Mouse (Mus musculus): ENCODE measurements at regions not wholly inside any gene's neighbourhood (a gene's known extent, or its start where the extent isn't known, plus 50 kb on each side); places are given as distances from the start of the nearest gene placed in this dataset.
"Not testable (repeated sequence)": the region's sequence is repeated elsewhere in the genome, so short reads cannot be mapped to it uniquely, and the experiment has no call there.

DNA sequence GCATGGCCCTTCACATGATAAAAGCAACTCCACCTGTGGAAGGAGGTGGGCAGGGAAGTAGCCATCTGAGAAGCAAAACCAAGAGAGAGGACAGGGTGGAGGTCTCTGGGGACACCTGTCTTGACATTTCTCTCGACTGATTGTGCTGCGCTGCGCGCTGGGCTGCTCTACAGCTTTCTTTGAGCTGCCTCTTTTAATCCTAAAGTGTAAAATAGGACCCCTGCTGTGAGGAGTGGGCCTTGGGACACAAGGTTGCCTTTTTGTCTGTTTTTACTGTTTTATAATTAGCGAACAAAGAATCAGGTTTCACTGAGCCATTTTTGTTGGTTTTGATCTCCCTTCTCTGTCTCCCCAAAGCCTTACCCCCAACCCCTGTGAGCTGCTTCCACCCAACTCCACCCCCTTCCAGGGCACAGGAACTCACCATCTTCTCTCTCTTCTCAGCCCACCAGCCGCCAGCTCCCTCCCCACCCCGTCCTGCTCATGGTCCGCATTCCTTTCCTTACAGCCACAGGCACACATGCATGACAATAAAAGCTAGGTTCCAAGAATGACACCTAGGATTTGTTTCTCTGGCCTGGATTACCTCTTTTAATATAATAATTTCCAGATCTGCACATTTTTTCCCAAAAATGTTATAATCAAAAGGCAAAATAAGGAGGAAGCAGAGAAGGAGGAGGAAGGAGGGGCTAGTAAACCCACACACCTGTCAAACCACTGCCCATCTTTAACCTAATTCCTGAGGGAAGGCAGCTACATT lies 57.3 kb downstream of the Cbln4 start:
- no peak for DNase-seq (ENCODE audit: low read depth, low spot score)

DNA sequence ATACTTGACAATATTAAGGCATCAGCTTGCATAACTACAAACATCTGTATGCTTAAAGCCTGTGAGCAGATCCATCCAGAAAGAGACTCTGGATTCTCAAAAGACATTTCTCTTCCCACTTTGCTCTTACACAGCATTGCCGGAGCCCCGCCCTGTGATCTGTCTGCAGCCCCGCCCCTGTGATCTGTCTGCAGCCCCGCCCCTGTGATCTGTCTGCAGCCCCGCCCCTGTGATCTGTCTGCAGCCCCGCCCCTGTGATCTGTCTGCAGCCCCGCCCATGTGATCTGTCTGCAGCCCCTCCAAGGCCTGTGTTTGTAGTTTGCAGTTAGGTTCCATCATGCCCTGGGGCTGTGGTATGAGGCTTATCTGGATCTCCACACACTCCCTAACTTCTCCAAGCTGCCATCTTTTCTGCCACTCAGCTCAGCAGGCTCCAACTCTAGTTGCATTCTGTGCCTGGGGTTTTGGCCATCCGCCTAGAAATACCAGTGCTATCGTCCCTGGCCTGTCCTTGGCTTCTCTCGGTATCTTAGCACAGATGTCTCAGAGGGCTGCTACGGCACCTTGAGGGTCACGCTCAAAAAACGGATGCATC lies 73.9 kb downstream of the Cbln4 start:
- no peak for DNase-seq (ENCODE audit: low read depth, low spot score)

DNA sequence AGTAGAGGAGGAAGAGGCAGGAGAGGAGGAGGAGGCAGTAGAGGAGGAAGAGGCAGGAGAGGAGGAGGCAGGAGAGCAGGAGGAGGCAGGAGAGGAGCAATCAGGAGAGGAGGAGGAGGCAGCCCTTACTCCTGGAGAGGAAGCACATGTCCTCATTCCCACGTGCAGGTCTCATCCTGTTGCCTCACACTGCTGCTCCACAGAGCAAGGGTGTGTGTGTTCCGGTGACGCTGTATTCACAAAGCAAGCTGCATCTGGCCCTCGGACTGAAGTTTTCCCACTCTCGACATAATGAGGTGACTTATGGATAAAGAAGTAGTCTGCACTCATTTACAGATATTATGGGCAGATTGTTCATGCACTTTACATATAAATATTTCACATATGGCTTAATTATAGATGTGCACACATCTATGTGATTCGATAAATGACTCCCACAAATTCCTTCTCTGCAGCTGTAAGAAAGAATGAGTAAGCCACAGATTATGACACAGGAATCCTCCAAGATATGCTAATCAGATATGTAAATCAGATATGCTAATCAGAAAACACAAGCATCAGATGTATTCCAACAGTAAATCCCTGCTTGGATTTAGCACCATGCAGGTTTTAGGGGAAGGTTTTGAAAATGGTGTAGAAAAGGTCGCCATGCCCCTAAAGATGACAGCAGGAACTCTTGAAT lies 96.6 kb downstream of the Cbln4 start:
- no peak for DNase-seq (ENCODE audit: low read depth, low spot score)

DNA sequence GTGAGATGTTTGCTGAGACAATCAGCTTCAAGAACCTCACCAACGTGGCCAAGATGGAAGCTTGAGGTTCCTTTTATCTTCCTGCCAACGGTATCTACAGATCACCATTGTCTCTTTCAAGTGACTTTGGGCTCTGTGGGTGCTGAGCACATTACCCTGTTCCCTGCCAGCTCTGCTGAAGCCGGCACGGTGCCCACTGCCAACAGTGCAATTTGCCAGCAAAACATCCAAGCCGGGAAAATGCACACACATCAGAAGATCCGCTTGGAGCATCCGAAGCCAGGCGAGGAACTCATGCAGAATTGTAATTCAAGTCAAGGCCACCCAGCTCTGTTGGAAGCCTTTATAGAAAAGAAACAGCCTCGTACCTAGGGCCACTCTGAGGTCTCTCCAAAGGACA lies 100.6 kb downstream of the Cbln4 start:
- DNase-seq (ENCODE audit: low read depth, low spot score), result no peak

DNA sequence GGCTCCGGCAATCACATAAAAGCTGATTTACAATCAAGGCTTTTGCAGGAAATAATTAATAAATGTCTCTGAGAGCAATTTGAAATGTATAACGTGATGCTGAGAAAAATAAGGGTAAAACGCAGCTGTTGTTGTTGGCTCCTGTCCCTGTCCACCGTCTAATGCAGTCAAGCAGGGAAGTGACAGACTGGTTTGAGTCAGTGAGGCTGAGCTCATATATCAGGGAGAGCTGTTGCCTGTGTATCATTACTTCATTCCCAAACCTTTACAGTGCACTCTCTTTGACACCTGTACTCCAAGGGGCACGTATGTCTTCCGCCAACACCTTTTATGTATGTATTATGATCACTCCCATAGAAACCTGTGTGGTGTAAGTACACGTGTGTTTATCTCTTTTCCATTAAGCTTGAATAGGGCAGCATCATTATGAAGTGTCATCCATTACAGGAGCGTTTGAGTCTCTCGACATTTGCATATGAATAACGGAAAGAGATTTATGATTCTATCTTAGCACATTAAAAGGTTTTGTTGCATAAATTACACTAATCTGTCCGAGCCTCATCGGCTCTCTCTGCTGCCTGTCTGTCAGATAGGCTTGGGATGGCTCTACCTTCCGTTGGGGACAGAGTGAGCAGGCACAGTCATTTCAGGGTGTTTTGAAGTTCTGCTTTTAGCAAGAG lies 107.5 kb downstream of the Cbln4 start:
- DNase-seq (ENCODE audit: low read depth, low spot score), result no peak

DNA sequence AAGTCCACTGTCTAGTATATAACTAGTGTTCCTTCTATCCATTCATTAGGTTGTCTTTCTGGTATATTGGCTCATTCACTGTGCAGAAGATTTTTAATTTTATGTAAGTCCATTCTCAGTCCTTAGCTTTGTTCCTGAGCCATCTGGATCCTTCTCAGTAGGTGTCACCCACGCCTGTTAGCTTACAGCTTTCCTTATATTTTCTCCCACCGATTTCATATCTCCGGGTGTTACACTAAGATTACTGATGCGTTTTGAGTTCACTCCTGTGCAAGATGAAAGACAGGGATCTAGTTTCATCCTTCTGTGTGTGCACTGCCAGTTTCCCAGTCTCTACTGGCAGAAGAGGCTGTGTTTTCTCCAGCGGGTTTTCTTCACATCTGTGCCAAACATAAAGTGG lies 122.3 kb downstream of the Cbln4 start:
- DNase-seq (ENCODE audit: low read depth, low spot score), result no peak

DNA sequence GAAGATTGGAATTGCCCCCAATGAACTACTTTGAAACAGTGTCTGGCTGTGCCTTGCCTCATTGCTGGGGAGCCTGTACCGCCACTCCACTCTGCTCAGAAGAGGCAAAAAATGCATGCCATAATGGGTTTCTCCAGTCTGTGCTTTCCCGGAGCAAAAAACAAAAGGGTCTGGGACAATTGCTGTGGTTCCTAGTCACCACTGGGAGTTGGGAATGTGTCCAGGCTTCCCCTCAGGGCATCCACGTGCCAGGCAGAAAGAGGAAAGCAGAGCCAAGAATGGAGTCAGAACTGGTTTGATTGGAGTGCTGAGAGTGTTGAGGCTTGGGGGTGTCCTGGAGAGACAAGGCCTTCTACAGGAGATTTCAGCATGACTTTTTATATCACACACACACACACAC lies 156.0 kb downstream of the Cbln4 start:
- DNase-seq (ENCODE audit: low read depth, low spot score), result no peak

DNA sequence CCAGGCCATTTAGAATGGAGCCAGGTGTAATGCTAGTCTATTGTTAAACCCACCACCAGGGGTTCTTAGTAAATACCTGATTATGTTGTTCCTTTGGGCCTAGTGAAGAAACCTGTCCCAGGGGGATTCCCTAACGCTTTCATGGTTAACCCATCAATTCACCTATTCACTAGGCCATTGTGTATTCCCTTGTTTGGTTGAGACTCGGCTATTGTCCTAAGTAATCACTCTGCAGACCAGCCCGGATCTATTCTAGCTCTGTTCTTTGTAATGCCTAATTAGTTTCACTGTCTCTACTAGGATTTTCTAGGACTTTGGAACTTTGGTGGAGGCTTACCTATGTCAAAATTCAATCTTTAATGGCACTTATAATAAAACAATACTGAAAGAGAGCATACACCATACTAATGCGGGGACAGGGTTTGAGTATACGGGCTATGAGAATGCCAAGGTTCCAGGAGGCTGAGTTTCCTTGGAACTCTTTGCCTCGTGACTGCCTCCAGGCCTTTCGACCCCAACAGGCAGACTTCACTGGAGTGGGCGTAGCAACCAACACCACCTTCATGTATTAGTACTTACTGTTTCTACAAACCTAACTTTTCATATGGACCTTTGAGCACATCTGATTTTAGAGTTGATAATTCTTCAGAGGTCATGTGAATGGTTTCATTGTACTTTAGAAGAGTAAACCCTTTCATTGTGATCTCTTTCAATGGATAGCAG lies 163.9 kb downstream of the Cbln4 start:
- not testable (repeated sequence) for DNase-seq (ENCODE audit: low read depth, low spot score)

DNA sequence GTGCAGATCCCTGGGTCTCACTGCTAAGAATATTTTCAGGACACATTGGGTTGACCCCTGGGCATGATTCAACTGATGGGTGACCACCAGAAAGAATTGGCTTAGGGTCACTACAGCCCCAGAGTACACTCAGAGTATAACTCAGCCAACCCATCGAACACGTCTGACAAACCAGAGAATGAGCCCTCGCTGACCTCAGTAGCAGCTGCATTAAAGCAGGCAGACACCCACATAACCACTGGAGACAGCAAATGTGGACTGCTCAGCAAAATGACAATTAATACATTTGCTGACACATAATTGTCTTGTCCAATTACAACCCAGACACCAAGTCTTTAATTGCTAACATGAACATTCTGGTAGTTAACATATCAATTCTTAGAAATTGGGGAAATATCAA lies 175.7 kb downstream of the Cbln4 start:
- no peak for DNase-seq (ENCODE audit: low read depth, low spot score)

DNA sequence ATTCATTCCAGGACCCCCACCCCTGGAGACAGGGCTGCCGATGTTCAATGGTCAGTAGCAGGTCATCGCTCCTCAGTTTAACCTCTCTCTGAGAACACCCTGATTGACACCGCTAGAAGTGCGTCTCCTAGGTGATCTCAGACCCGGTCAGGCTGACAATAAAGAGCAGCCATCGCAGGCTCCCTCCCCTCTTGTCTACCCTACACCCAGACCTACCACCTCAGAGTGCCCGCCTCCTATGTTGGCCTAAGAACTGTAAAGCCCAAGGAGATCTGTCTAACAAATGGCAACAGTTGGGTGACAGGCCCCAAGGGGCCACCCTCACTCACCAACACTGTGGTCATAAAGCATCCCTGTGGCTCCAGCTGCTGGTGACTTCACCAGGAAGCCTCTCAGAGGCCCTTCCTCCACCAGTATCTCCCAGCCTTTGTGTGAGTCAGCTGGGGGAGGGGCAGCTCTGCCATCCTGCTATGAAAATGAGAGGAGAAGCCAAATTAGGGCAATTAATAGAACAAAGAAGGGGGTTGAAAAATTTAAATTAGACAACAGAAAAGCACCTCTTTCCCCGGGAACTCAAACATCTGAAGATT lies 178.8 kb downstream of the Cbln4 start:
- DNase-seq (ENCODE audit: low read depth, low spot score), result no peak

DNA sequence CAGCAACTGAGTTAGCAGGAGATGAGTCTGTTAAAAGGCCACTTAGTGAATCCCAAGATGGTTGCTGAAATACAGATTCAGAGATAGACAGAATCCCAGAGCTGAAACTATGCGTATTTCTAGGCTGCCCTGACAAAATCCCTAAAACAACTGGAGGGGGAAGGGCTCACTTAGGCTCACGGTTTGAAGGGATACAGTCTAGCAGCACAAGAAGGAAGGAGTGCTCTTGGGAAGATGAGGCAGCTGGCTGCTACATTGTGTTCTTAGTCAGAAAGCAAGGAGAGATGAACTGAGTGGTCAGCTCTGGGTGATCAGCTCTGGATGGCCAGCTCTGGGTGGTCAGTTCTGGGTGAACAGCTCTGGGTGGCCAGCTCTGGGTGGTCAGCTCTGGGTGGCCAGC lies 180.6 kb downstream of the Cbln4 start:
- no peak for DNase-seq (ENCODE audit: low read depth, low spot score)

DNA sequence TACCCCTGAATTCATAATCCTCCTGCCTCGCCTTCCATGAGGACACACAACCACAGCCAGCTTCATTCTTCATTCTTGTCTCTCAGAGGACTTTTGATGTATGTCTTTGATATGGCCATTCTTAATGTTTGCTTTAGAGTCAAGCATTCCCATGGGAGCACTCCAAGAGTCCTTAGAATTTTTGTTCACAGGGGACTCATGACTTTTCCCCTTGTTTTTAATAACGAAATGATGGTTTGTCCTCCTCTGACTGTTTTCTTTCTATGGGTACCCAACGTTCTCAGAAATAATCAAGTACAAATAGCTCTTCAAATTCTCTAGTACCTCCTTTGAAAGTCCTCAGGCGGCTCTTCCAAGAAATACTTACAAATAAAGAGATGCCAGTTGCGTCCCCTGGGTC lies 184.4 kb downstream of the Cbln4 start:
- no peak for DNase-seq (ENCODE audit: low read depth, low spot score)

DNA sequence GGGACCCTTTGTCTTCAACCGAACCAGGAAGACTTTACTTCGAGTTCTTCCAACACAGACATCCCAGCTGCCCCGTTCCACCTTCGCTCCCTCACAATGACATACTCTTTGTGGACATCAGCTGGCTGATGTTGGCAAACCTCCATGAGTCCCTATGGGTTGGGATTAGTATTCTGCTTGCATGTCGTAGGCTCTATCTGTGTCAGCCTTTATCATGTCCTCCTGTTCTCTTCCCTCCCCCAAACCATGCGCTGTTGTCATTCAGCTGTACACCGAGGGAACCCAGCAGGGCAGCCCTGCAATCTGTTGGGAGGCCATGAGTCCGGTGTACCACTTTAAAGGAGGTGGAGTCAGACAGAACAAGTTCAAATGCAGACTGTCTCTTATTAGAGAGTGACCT lies 186.8 kb downstream of the Cbln4 start:
- DNase-seq (ENCODE audit: low read depth, low spot score), result no peak

DNA sequence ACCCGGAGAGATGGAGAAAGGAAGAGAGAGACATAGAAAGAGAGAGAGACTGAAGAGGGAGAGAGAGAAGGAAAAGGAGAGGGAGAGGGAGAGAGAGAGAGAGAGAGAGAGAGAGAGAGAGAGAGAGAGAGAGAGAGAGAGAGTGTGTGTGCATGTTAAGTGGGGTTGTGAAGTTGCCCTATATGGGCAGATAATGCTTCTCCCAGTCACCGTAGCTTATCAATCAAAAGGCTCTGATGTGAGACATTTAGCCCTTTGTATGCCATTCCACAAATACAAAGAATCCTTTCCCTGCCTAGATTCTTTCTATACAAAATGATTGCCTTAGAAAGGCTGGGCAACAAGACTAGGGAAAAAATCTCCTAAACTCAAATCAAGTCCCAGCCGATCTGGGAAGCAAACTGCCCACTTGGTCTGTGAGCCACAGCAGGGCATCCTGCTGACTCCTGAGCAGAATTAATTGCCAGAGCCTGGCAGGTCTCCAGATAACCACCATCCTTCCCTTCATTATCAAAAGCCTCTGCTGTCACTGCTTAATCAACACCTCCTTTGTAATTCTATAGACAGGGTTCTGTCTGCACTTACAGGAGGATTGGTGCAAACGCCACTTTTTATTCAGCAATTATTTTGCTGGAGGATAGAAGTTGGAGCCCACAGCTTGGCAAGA lies 196.3 kb downstream of the Cbln4 start:
- DNase-seq (ENCODE audit: low read depth, low spot score), result no peak

DNA sequence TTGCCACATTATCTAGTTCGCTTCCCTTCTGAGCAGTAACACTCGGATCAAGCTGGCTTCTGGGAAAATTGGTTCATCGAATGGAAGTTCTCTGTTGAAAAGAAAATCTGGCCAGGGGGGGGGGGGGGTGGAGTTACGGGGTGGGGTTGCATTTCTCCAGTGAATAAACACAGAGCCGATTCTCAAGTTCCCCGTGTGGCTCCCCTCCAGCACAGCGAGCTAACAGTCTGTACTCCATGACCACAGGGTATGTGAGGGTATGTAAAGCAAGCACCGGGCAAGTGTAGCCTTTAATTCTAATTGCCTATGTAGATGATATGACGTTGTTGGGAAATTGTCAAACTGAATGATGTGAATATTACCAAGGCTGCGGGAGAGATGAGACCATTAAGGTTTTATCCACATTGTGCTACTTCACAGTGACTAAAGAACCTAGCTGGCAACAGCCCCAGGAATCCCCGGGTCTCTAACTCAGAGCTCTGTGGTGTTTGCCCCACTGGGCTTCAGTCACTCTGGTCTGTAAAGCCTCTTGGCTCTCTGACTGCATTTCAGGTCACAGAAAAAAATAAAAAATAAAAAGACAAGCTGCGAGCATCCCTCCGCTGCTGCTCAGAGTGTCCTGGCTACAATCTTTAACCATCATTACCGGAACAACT lies 203.1 kb downstream of the Cbln4 start:
- DNase-seq (ENCODE audit: low read depth, low spot score), result no peak

DNA sequence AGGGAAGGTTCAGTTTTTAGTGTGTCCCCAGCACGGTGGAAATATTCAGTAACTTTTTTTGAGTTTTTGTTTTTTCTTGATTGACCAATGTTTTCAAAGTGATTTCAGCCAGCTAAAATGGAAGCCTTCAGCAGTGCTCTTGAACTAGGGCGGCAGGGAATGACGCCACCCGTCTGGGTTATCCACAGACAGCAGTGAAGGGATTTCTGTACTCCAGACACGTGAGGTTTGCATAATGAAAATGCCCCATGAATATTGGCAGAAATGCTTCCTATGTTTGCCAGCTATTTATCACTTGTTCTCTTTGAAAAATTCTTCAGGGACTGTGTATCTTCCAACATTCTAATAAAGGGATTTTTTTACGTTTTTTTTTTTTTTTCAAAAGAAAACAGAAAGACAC lies 221.1 kb downstream of the Cbln4 start:
- DNase-seq (ENCODE audit: low read depth, low spot score), result no peak

DNA sequence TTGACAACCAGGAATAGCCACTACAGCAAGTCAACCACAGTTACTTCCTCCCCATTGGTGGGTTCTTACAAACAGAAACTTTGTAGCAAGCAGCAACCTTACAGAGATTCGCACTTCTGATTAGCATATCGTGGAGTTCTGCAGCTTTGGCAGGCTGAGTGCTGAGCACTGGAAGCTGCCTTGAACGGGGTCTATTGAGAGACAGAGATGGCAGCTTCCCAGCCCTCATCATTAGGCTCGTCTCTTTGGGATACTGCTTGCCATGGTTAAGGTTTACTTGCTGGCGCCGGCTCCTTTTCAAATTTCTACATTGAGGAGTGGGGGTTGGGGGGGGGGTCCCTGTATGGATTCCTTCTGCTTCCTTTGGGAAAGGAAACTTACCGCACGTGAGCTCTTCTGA lies 224.8 kb downstream of the Cbln4 start:
- DNase-seq (ENCODE audit: low read depth, low spot score), result no peak

DNA sequence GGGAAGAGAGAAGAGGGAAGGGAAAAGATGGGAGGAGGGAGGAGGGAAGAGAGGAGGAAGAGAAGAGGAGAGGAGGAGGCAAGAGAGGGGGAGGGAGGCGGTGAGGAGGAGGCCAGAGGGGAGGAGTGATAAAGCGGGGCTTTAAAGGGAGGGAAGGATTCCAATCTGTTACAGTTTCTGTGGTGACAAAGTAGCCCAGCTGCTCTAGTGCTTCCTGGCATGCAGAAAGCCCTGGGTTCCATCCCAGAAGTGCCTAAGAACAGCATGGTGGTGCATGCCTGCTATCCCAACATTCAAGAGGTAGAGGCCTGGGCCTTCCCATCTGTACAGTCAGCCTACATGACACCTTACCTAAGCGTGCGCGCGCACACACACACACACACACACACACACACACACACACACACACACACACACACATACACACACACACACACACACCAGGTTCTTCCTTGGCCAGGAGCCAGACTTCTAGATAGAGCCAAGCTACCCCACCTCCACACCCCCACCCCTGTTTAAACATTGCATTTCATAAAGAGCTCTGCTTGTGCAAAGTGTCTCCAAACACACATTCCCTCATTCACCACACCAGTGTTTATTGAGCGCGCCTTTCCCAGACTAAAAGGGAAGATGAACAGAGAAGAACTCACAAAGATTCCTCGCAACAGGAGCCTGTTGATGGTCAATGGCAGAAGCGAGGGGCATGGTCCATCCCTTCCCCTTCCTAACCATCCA lies 226.4 kb downstream of the Cbln4 start:
- no peak for DNase-seq (ENCODE audit: low read depth, low spot score)

DNA sequence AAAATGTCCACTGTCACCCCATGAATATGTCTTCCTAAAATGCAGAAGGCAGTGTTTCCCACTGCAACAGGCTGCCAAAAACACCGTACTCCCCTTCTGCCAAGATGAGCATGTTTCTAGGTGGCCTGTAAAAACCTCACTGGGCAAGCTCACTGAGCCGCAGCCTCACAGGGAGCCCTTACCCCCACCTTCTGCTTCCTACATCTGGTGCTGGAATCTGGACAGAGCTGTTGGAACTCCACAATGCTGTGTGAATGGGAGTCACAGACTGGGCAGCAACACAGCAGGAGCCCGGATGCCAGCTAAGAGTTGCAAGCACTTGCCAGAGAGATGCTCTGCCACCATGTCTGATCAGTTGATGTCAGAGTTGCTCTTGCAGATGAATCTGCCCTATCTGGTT lies 230.6 kb downstream of the Cbln4 start:
- DNase-seq (ENCODE audit: low read depth, low spot score), result no peak

DNA sequence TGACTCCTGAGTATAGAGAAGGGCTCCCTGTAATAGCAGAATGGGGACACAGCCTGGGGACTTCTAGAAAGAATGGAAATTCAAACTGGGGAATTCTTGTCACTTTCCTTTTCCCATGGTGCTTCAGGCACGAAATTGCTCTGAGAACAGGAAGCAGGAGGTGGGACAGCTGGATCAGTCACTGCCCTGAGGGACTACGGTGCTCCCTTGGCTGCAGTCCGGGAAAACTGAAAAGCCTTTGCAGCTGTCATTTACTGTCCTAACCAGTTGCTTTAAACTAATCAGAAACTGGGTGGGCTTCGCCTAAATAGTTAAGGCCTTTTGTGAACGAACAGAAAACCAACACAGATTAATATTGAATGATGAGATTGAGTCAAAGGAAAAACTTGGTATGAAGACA lies 237.9 kb downstream of the Cbln4 start:
- DNase-seq (ENCODE audit: low read depth, low spot score), result no peak
